Mouse (Mus musculus): ENCODE results near the gene Hpca. TPM values are rescaled to one million over a fixed set of nuclear protein-coding genes. Genes with fewer than 3 reads are reported as not detected.

The Hpca gene
- polyA plus RNA-seq, 1 experiment from 2014 or later, result 56.2 TPM

- peaks cover 28% of the 10 kb centered on the region for H3K4me1 ChIP-seq (replicated peaks; ENCODE audit: control insufficient read depth, insufficient read depth, low read length)
- no peaks in the 10 kb centered on the region for H3K9me3 ChIP-seq (ENCODE audit: control insufficient read depth, low read length)
- no peaks in the 10 kb centered on the region for H3K36me3 ChIP-seq (replicated peaks; ENCODE audit: control insufficient read depth, insufficient read depth)
- no peak overlapping the region for H3K27ac ChIP-seq
- H3K4me2 ChIP-seq (replicated peaks), result no peak overlapping the region
- DNase-seq (ENCODE audit: low spot score), result no peak
- WGBS, result 96% methylated on average over 8 of the region's 8 CpGs
- no peak overlapping the region for H3K9ac ChIP-seq
- H3K4me3 ChIP-seq (replicated peaks; ENCODE audit: low read length), result no peak overlapping the region
- ATAC-seq (ENCODE audit: low FRiP score), result no peak
- H3K27me3 ChIP-seq (ENCODE audit: control insufficient read depth, insufficient read depth, low read length), result 0 out of 2 replicates have a peak, but pooled peaks cover 25% of the 10 kb centered on the region
Observed at GRCm38 (mm10) chr4:129116703-129117102, 5.1 kb downstream of the Hpca start.

- Histone ChIP-seq H3K4me1 (replicated peaks; ENCODE audit: control insufficient read depth, insufficient read depth, low read length) (peaks cover 16% of the 10 kb centered on the region), H3K27ac (0 out of 2 replicates have a peak overlapping the region, but pooled peaks have one; percentile 26), H3K9ac (no peak overlapping the region), H3K4me3 (replicated peaks; ENCODE audit: low read length) (no peak overlapping the region), H3K4me2 (replicated peaks) (no peak overlapping the region), H3K27me3 (ENCODE audit: control insufficient read depth, insufficient read depth, low read length) (no peaks in the 10 kb centered on the region), H3K36me3 (replicated peaks; ENCODE audit: control insufficient read depth, insufficient read depth) (no peaks in the 10 kb centered on the region), H3K9me3 (ENCODE audit: control insufficient read depth, low read length) (no peaks in the 10 kb centered on the region)
- ATAC-seq (ENCODE audit: low FRiP score) (peak; percentile 81), DNase-seq (ENCODE audit: low spot score) (peak; percentile 80)
- 26% methylated on average over 28 of the region's 28 CpGs for WGBS
Observed at GRCm38 (mm10) chr4:129113083-129113988, 8.5 kb downstream of the Hpca start.

GRCm38 (mm10) chr4:129112231-129112630, 9.6 kb downstream of the Hpca start:
- ATAC-seq (ENCODE audit: low FRiP score) (0 out of 2 replicates have a peak, but pooled peaks have one; percentile 22), DNase-seq (ENCODE audit: low spot score) (no peak)
- Histone ChIP-seq H3K36me3 (replicated peaks; ENCODE audit: control insufficient read depth, insufficient read depth) (no peaks in the 10 kb centered on the region), H3K4me2 (replicated peaks) (0 out of 2 replicates have a peak overlapping the region, but pooled peaks have one; percentile 3), H3K9ac (no peak overlapping the region), H3K9me3 (ENCODE audit: control insufficient read depth, low read length) (no peaks in the 10 kb centered on the region), H3K4me1 (replicated peaks; ENCODE audit: control insufficient read depth, insufficient read depth, low read length) (peaks cover 16% of the 10 kb centered on the region), H3K27ac (no peak overlapping the region), H3K27me3 (ENCODE audit: control insufficient read depth, insufficient read depth, low read length) (no peaks in the 10 kb centered on the region), H3K4me3 (replicated peaks; ENCODE audit: low read length) (no peak overlapping the region)
- WGBS, result 43% methylated on average over 13 of the region's 13 CpGs

- 67% methylated on average over 11 of the region's 11 CpGs for WGBS
- Histone ChIP-seq H3K9me3 (ENCODE audit: control insufficient read depth, low read length) (no peaks in the 10 kb centered on the region), H3K36me3 (replicated peaks; ENCODE audit: control insufficient read depth, insufficient read depth) (no peaks in the 10 kb centered on the region), H3K27ac (no peak overlapping the region), H3K4me1 (replicated peaks; ENCODE audit: control insufficient read depth, insufficient read depth, low read length) (peaks cover 16% of the 10 kb centered on the region), H3K9ac (no peak overlapping the region), H3K4me3 (replicated peaks; ENCODE audit: low read length) (no peak overlapping the region), H3K27me3 (ENCODE audit: control insufficient read depth, insufficient read depth, low read length) (peaks cover 4% of the 10 kb centered on the region), H3K4me2 (replicated peaks) (no peak overlapping the region)
- DNase-seq (ENCODE audit: low spot score) (no peak), ATAC-seq (ENCODE audit: low FRiP score) (no peak)
Observed at GRCm38 (mm10) chr4:129111350-129111749, 10.5 kb downstream of the Hpca start.

- peaks cover 16% of the 10 kb centered on the region for H3K4me1 ChIP-seq (replicated peaks; ENCODE audit: control insufficient read depth, insufficient read depth, low read length)
- H3K36me3 ChIP-seq (replicated peaks; ENCODE audit: control insufficient read depth, insufficient read depth), result no peaks in the 10 kb centered on the region
- H3K27me3 ChIP-seq (ENCODE audit: control insufficient read depth, insufficient read depth, low read length), result peaks cover 10% of the 10 kb centered on the region
- 87% methylated on average over 6 of the region's 6 CpGs for WGBS
- ATAC-seq (ENCODE audit: low FRiP score) (no peak; the same call in 1 of the 2 replicates), DNase-seq (ENCODE audit: low spot score) (no peak)
- no peak overlapping the region for H3K4me3 ChIP-seq (replicated peaks; ENCODE audit: low read length)
- no peaks in the 10 kb centered on the region for H3K9me3 ChIP-seq (ENCODE audit: control insufficient read depth, low read length)
- H3K27ac ChIP-seq, result no peak overlapping the region
- no peak overlapping the region for H3K4me2 ChIP-seq (replicated peaks)
- no peak overlapping the region for H3K9ac ChIP-seq
Observed at GRCm38 (mm10) chr4:129110804-129111203, 11.0 kb downstream of the Hpca start.

GRCm38 (mm10) chr4:129108624-129109023, 13.2 kb downstream of the Hpca start:
- no peak overlapping the region for H3K27ac ChIP-seq
- ATAC-seq (ENCODE audit: low FRiP score) (no peak), DNase-seq (ENCODE audit: low spot score) (no peak)
- no peaks in the 10 kb centered on the region for H3K9me3 ChIP-seq (ENCODE audit: control insufficient read depth, low read length)
- 73% methylated on average over 7 of the region's 7 CpGs for WGBS
- H3K27me3 ChIP-seq (ENCODE audit: control insufficient read depth, insufficient read depth, low read length), result peaks cover 31% of the 10 kb centered on the region
- H3K4me1 ChIP-seq (replicated peaks; ENCODE audit: control insufficient read depth, insufficient read depth, low read length), result peaks cover 8% of the 10 kb centered on the region
- H3K9ac ChIP-seq, result no peak overlapping the region
- H3K4me2 ChIP-seq (replicated peaks), result no peak overlapping the region
- no peaks in the 10 kb centered on the region for H3K36me3 ChIP-seq (replicated peaks; ENCODE audit: control insufficient read depth, insufficient read depth)
- H3K4me3 ChIP-seq (replicated peaks; ENCODE audit: low read length), result no peak overlapping the region

GRCm38 (mm10) chr4:129107348-129107899, 14.4 kb downstream of the Hpca start:
- Histone ChIP-seq H3K9ac (no peak overlapping the region), H3K4me2 (replicated peaks) (no peak overlapping the region), H3K4me3 (replicated peaks; ENCODE audit: low read length) (no peak overlapping the region), H3K27me3 (ENCODE audit: control insufficient read depth, insufficient read depth, low read length) (peaks cover 32% of the 10 kb centered on the region), H3K4me1 (replicated peaks; ENCODE audit: control insufficient read depth, insufficient read depth, low read length) (no peaks in the 10 kb centered on the region), H3K27ac (no peak overlapping the region), H3K36me3 (replicated peaks; ENCODE audit: control insufficient read depth, insufficient read depth) (no peaks in the 10 kb centered on the region), H3K9me3 (ENCODE audit: control insufficient read depth, low read length) (no peaks in the 10 kb centered on the region)
- no peak for DNase-seq (ENCODE audit: low spot score)
- ATAC-seq (ENCODE audit: low FRiP score), result no peak
- 73% methylated on average over 10 of the region's 10 CpGs for WGBS

- H3K4me3 ChIP-seq (replicated peaks; ENCODE audit: low read length), result no peak overlapping the region
- no peak overlapping the region for H3K9ac ChIP-seq
- no peak for ATAC-seq (ENCODE audit: low FRiP score)
- no peak overlapping the region for H3K4me2 ChIP-seq (replicated peaks)
- H3K27ac ChIP-seq, result no peak overlapping the region
- WGBS, result 21% methylated on average over 9 of the region's 9 CpGs
- no peaks in the 10 kb centered on the region for H3K36me3 ChIP-seq (replicated peaks; ENCODE audit: control insufficient read depth, insufficient read depth)
- no peaks in the 10 kb centered on the region for H3K4me1 ChIP-seq (replicated peaks; ENCODE audit: control insufficient read depth, insufficient read depth, low read length)
- no peak for DNase-seq (ENCODE audit: low spot score)
- no peaks in the 10 kb centered on the region for H3K9me3 ChIP-seq (ENCODE audit: control insufficient read depth, low read length)
- peaks cover 32% of the 10 kb centered on the region for H3K27me3 ChIP-seq (ENCODE audit: control insufficient read depth, insufficient read depth, low read length)
Observed at GRCm38 (mm10) chr4:129106073-129106472, 15.8 kb downstream of the Hpca start.

GRCm38 (mm10) chr4:129105356-129105755, 16.5 kb downstream of the Hpca start, which contains the start of gene Tmem54:
Gene Tmem54 (plus strand): TSS chr4:129105548.
- H3K27ac ChIP-seq, result no peak within 1 kb of the TSS
- ATAC-seq (ENCODE audit: low FRiP score) (no peak), DNase-seq (ENCODE audit: low spot score) (no peak)
- H3K4me3 ChIP-seq (replicated peaks; ENCODE audit: low read length), result peak within 1 kb of the TSS; percentile 15
- H3K9ac ChIP-seq, result no peak within 1 kb of the TSS
- no peaks in the 10 kb centered on the region for H3K4me1 ChIP-seq (replicated peaks; ENCODE audit: control insufficient read depth, insufficient read depth, low read length)
- WGBS, result 2% methylated on average over 38 of the region's 40 CpGs
- H3K4me2 ChIP-seq (replicated peaks), result peak within 1 kb of the TSS; percentile 41
- no peaks in the 10 kb centered on the region for H3K36me3 ChIP-seq (replicated peaks; ENCODE audit: control insufficient read depth, insufficient read depth)
- peaks cover 32% of the 10 kb centered on the region for H3K27me3 ChIP-seq (ENCODE audit: control insufficient read depth, insufficient read depth, low read length)
- H3K9me3 ChIP-seq (ENCODE audit: control insufficient read depth, low read length), result no peaks in the 10 kb centered on the region
